Mouse (Mus musculus): ENCODE data around the gene Arl6ip1. TPM values are rescaled to one million over a fixed set of nuclear protein-coding genes. Genes with fewer than 3 reads are reported as not detected.

The Arl6ip1 gene
- polyA plus RNA-seq, 1 experiment from 2014 or later: 428 TPM

- under 1% methylated on average over 20 of the region's 20 CpGs for WGBS
- peak; percentile 58; the same call in 1 of the 2 replicates for ATAC-seq (ENCODE audit: insufficient number of reproducible peaks, low FRiP score, low TSS enrichment, low read depth)
- H3K9me3 ChIP-seq: no peaks in the 10 kb centered on the region
- H3K36me3 ChIP-seq: peaks cover 68% of the 10 kb centered on the region
- peak overlapping the region; percentile 94 for H3K9ac ChIP-seq
- no peaks in the 10 kb centered on the region for H3K27me3 ChIP-seq
- H3K27ac ChIP-seq: peak overlapping the region; percentile 93
- peak overlapping the region; percentile 92 for H3K4me3 ChIP-seq
- peak overlapping the region; percentile 76 for H3K4me2 ChIP-seq
- H3K4me1 ChIP-seq: peaks cover 38% of the 10 kb centered on the region
Measured at GRCm38 (mm10) chr7:118115533-118115876, 14.0 kb downstream of the Arl6ip1 start.

- no peak for ATAC-seq (ENCODE audit: insufficient number of reproducible peaks, low FRiP score, low TSS enrichment, low read depth)
- Histone ChIP-seq H3K9ac (0 out of 2 replicates have a peak overlapping the region, but pooled peaks have one; percentile 15), H3K27me3 (no peaks in the 10 kb centered on the region), H3K27ac (no peak overlapping the region), H3K9me3 (no peaks in the 10 kb centered on the region), H3K36me3 (peaks cover 64% of the 10 kb centered on the region), H3K4me2 (peak overlapping the region; percentile 76), H3K4me1 (peaks cover 38% of the 10 kb centered on the region), H3K4me3 (peak overlapping the region; percentile 92)
- 55% methylated on average over 5 of the region's 5 CpGs for WGBS
Measured at GRCm38 (mm10) chr7:118113541-118114297, 15.7 kb downstream of the Arl6ip1 start.

- Histone ChIP-seq H3K9ac (no peak overlapping the region), H3K36me3 (peaks cover 80% of the 10 kb centered on the region), H3K9me3 (no peaks in the 10 kb centered on the region), H3K27ac (no peak overlapping the region), H3K27me3 (no peaks in the 10 kb centered on the region), H3K4me2 (0 out of 2 replicates have a peak overlapping the region, but pooled peaks have one; percentile 4), H3K4me1 (peaks cover 38% of the 10 kb centered on the region), H3K4me3 (peak overlapping the region; percentile 5; the same call in 1 of the 2 replicates)
- no peak for ATAC-seq (ENCODE audit: insufficient number of reproducible peaks, low FRiP score, low TSS enrichment, low read depth)
- WGBS: 69% methylated on average over 3 of the region's 3 CpGs
Measured at GRCm38 (mm10) chr7:118111128-118111527, 18.3 kb downstream of the Arl6ip1 start.

GRCm38 (mm10) chr7:118107671-118108070 is 21.8 kb downstream of the Arl6ip1 start:
- no peak overlapping the region for H3K4me2 ChIP-seq
- 76% methylated on average over 1 of the region's 1 CpGs for WGBS
- H3K4me3 ChIP-seq: no peak overlapping the region
- ATAC-seq (ENCODE audit: insufficient number of reproducible peaks, low FRiP score, low TSS enrichment, low read depth): no peak
- H3K4me1 ChIP-seq: peaks cover 26% of the 10 kb centered on the region
- H3K9ac ChIP-seq: no peak overlapping the region
- H3K27me3 ChIP-seq: no peaks in the 10 kb centered on the region
- no peaks in the 10 kb centered on the region for H3K9me3 ChIP-seq
- H3K36me3 ChIP-seq: peaks cover 78% of the 10 kb centered on the region
- no peak overlapping the region for H3K27ac ChIP-seq

- no peak for ATAC-seq (ENCODE audit: insufficient number of reproducible peaks, low FRiP score, low TSS enrichment, low read depth)
- Histone ChIP-seq H3K27ac (no peak overlapping the region), H3K36me3 (peaks cover 52% of the 10 kb centered on the region)
Measured at GRCm38 (mm10) chr7:118104458-118105052, 24.9 kb downstream of the Arl6ip1 start.

GRCm38 (mm10) chr7:118103462-118104379 is 25.7 kb downstream of the Arl6ip1 start:
- H3K4me2 ChIP-seq: no peak overlapping the region
- H3K4me1 ChIP-seq: peaks cover 9% of the 10 kb centered on the region; the same call in 1 of the 2 replicates
- H3K9me3 ChIP-seq: no peaks in the 10 kb centered on the region
- H3K27ac ChIP-seq: 0 out of 2 replicates have a peak overlapping the region, but pooled peaks have one; percentile 44
- no peak overlapping the region for H3K4me3 ChIP-seq
- H3K36me3 ChIP-seq: peaks cover 44% of the 10 kb centered on the region
- H3K27me3 ChIP-seq: no peaks in the 10 kb centered on the region
- H3K9ac ChIP-seq: no peak overlapping the region
- ATAC-seq (ENCODE audit: insufficient number of reproducible peaks, low FRiP score, low TSS enrichment, low read depth): no peak
- 47% methylated on average over 5 of the region's 5 CpGs for WGBS

More at GRCm38 (mm10) chr7:118104458-118105052, 24.9 kb downstream of the Arl6ip1 start:
- no peak overlapping the region for H3K4me2 ChIP-seq
- WGBS: 77% methylated on average over 5 of the region's 5 CpGs
- no peak overlapping the region for H3K4me3 ChIP-seq
- no peaks in the 10 kb centered on the region for H3K9me3 ChIP-seq
- H3K27me3 ChIP-seq: no peaks in the 10 kb centered on the region
- H3K4me1 ChIP-seq: peaks cover 9% of the 10 kb centered on the region; the same call in 1 of the 2 replicates
- no peak overlapping the region for H3K9ac ChIP-seq

GRCm38 (mm10) chr7:118102678-118103461 is 26.6 kb downstream of the Arl6ip1 start:
- H3K27ac ChIP-seq: peak overlapping the region; percentile 44; the same call in 1 of the 2 replicates
- H3K36me3 ChIP-seq: peaks cover 35% of the 10 kb centered on the region
- H3K4me3 ChIP-seq: no peak overlapping the region
- ATAC-seq (ENCODE audit: insufficient number of reproducible peaks, low FRiP score, low TSS enrichment, low read depth): no peak
- WGBS: 36% methylated on average over 4 of the region's 4 CpGs
- H3K9ac ChIP-seq: no peak overlapping the region
- no peaks in the 10 kb centered on the region for H3K9me3 ChIP-seq
- peaks cover 9% of the 10 kb centered on the region; the same call in 1 of the 2 replicates for H3K4me1 ChIP-seq
- no peak overlapping the region for H3K4me2 ChIP-seq
- no peaks in the 10 kb centered on the region for H3K27me3 ChIP-seq

- Histone ChIP-seq H3K4me3 (no peak overlapping the region), H3K4me1 (peaks cover 9% of the 10 kb centered on the region; the same call in 1 of the 2 replicates), H3K9me3 (no peaks in the 10 kb centered on the region), H3K36me3 (peaks cover 29% of the 10 kb centered on the region), H3K9ac (no peak overlapping the region), H3K27me3 (no peaks in the 10 kb centered on the region), H3K27ac (no peak overlapping the region), H3K4me2 (no peak overlapping the region)
- no peak for ATAC-seq (ENCODE audit: insufficient number of reproducible peaks, low FRiP score, low TSS enrichment, low read depth)
- 50% methylated on average over 4 of the region's 4 CpGs for WGBS
Measured at GRCm38 (mm10) chr7:118102231-118102630, 27.2 kb downstream of the Arl6ip1 start.

- Histone ChIP-seq H3K27me3 (no peaks in the 10 kb centered on the region), H3K4me1 (0 out of 2 replicates have a peak, but pooled peaks cover under 1% of the 10 kb centered on the region), H3K9me3 (no peaks in the 10 kb centered on the region), H3K36me3 (no peaks in the 10 kb centered on the region), H3K9ac (no peak overlapping the region), H3K27ac (no peak overlapping the region), H3K4me2 (no peak overlapping the region), H3K4me3 (no peak overlapping the region)
- ATAC-seq (ENCODE audit: insufficient number of reproducible peaks, low FRiP score, low TSS enrichment, low read depth): no peak
- WGBS: 68% methylated on average over 7 of the region's 7 CpGs
Measured at GRCm38 (mm10) chr7:118097615-118098014, 31.8 kb downstream of the Arl6ip1 start.

- Histone ChIP-seq H3K4me3 (no peak overlapping the region), H3K4me1 (no peaks in the 10 kb centered on the region), H3K27ac (no peak overlapping the region), H3K4me2 (no peak overlapping the region), H3K36me3 (no peaks in the 10 kb centered on the region), H3K9me3 (no peaks in the 10 kb centered on the region), H3K27me3 (no peaks in the 10 kb centered on the region), H3K9ac (no peak overlapping the region)
- 76% methylated on average over 4 of the region's 4 CpGs for WGBS
- no peak for ATAC-seq (ENCODE audit: insufficient number of reproducible peaks, low FRiP score, low TSS enrichment, low read depth)
Measured at GRCm38 (mm10) chr7:118079987-118080386, 49.5 kb downstream of the Arl6ip1 start.

- Histone ChIP-seq H3K4me2 (no peak overlapping the region), H3K36me3 (no peaks in the 10 kb centered on the region), H3K27ac (no peak overlapping the region), H3K9ac (no peak overlapping the region), H3K27me3 (no peaks in the 10 kb centered on the region), H3K9me3 (no peaks in the 10 kb centered on the region), H3K4me3 (no peak overlapping the region), H3K4me1 (no peaks in the 10 kb centered on the region)
- no peak for ATAC-seq (ENCODE audit: insufficient number of reproducible peaks, low FRiP score, low TSS enrichment, low read depth)
- WGBS: 89% methylated on average over 5 of the region's 5 CpGs
Measured at GRCm38 (mm10) chr7:118079097-118079496, 50.4 kb downstream of the Arl6ip1 start.

Measured in limb, embryonic 15.5 days (tissue).